Mouse (Mus musculus) cerebellum, adult 8-10 months (tissue): ENCODE measurements around the gene Gjc3.
"Not testable (repeated sequence)": the region's sequence is repeated elsewhere in the genome, so short reads cannot be mapped to it uniquely, and the experiment has no call there.

Experiments used
- DNase-seq: peaks from one replicate; pipeline ENCODE4 v3.0.0; 2022

The Gjc3 gene

DNA sequence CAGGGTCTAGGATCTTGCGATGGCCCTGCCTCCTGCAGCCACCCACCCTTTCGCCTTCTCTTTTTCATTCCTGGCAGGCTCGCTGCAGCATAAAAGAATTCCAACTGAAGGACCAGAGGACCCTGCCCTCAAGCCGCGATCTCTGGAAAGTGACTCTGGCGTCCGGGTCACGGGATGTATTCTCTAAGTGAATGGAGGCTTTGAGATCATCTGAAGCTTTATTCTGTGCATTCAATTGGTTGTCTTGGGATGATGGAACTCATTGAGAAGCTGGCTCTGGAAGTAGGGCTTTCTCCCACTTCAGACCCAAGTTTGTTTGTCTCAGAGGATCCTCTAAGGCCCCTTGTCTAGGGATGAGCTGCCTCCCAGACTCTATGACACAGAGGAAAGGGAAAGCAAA, at the start of gene Gjc3:
Gene Gjc3, minus strand, starts transcription at position 154 of the 400 bp plus-strand sequence.
- no peak for DNase-seq

DNA sequence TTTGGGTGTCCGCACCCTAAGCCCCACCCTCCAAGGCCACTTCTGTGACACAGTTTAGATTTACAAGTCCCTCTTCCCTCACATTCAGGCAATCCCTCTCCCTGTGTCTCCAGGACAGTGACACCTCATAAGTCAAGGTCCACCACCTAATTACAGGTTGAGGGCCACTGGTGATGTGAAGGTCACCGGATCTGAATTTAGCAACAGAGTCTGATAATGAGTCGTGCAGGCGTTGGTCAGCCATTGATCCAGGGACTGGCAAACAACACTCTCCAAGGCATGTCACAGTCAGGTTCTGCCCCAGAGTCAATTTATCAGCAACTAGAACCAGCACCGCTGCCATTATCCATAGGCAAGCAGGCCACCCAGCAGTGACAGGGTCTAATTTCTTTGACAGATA, 49.5 kb upstream of the Gjc3 start:
- DNase-seq = no peak

DNA sequence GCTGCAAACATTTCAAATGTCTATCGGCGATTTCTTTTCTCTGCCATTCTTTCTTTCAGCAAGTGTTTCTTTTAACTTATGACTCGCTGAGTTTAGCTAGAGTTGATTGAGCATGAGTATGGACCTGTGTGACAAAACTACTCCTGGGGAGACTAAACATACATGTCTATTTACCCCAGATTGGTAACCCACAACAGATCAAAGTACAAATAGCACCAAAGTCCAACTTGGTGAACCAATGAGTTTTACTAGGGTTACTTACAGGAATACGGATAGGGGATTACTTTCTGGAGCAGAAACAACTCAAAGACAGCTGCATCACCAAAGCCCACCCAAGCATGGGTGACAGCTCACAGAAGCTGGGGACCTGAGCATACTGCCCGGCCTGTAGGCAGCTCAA, 46.5 kb upstream of the Gjc3 start:
- no peak for DNase-seq

DNA sequence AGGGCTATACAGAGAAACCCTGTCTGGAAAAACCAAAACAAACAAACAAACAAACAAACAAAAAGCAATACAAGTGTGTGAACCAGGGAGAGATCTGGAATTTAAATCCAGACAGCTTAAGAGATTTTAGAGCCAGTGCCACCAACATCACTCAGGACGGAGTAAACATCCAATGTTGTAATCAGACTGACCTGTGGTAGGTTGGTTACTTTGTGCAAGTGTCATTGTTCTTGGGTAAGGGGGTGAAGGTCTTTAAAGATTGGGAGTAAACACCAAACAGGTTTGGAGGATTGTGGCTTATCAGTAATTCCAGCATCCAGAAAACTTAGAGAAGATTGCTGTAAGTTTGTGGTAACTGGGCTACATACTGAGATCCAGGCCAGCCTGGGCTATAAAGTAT, 23.5 kb upstream of the Gjc3 start:
- no peak for DNase-seq

DNA sequence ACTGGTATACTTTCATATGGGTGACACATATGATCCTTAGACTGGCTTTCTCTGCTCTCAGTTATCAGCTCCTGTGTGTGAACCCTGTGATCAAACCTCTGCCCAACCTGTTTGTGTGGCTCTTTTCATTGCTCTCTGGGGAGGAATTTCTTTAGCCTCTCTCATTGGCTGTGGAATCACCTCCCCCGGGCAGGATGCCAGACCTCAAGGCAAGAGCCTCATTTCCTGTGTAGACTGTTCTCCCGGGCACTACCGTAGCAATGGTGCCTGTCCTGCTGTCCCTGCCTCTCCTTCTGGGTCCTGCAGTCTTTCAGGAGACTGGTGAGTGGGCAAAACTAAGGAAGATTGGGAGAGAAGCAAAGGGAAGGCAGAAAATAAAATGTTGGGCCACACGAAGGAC, 18.4 kb upstream of the Gjc3 start, which contains the start of gene Azgp1:
Gene Azgp1, plus strand, starts transcription at position 221 of the 400 bp plus-strand sequence.
- no peak for DNase-seq

DNA sequence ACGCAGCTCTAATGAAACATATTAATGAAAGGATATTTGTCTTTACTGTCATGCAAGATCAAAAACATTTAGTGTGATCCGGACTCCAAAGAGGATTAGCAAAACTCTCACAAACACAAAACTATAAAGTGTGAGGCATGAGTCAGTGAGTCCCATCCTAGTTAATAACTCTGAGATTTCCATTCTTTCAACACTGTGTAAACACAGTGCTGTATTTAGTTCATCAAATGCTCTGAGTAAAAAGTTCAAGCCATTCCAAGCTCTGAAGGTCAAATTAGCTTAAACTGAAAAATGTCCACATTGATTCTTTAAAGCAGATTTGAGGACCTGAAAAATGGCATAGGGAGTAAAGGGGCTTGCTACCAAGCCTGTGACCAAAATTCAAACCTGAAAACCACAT, 16.2 kb upstream of the Gjc3 start:
- DNase-seq = no peak

DNA sequence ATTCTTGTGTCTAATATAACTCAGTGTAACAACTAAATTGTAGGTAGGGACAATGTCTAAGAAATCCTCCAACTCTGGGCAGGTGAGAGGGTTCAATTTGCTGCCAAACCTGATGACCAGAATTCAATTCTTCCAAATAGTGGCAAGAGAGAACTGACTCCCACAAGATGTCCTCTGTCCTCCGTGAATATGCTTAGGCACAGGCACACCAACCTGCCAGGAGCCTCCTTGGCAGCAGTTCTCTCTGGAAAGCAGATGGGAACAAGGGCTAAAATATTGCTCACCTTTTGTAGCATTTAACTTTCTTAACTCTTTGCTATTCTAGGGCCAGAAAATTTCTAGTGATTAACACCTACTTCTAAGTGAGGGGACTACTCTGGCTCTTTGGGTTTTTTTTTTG, 14.4 kb upstream of the Gjc3 start:
- no peak for DNase-seq

DNA sequence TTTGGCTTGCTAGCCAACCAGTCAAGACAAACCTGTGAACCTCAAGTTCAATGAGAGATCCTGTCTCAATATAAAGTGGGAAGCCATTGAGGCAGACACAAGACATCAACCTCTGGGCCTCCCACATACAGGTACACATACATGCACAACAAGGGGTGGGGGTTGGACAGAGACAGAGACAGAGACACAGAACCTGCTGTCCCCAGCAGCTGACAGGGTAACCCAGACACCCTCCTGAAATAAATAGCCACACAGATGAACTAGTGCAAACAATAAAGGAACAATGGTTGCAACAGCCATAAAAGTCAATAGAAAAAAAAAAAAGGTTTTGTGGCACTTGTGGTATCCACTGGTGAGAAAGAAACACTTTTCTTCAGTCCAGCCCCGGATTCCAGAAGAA, 12.5 kb upstream of the Gjc3 start:
- DNase-seq = no peak

DNA sequence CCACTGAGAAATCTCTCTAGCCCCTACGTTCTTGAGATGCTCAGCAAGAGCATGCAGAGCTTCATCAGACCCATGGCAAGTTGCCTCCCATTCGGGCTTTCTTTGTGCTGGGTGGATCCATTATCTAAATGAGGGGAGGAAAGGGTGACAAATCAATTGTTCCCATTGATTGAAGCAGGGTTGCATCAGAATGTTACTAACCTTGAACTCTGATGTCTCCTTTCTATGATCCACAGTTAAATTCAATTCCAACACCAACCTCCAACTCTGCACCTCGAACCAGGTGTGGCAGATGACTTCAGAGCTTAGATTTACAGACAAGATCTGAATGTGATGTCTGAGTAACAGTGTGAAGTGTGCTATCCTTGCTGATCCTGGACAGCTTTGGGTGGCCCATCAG, 11.8 kb upstream of the Gjc3 start:
- DNase-seq = no peak

DNA sequence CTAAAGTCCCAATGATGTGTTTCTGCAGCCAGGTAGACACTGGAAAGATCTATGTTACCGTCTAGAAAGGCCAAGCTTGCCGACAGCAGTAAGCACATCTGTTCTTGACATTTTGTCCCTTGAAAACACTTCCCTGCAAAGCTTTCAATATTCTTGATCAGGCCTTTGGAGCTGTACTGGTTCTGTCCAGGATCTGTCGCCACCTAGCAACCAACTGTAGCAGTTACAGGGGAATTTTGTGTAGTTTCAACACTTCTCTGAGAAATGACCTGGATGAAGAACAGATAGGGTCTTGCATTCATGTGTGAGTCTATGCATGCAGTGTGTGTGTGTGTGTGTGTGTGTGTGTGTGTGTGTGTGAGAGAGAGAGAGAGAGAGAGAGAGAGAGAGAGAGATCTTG, 10.8 kb upstream of the Gjc3 start:
- DNase-seq = no peak

DNA sequence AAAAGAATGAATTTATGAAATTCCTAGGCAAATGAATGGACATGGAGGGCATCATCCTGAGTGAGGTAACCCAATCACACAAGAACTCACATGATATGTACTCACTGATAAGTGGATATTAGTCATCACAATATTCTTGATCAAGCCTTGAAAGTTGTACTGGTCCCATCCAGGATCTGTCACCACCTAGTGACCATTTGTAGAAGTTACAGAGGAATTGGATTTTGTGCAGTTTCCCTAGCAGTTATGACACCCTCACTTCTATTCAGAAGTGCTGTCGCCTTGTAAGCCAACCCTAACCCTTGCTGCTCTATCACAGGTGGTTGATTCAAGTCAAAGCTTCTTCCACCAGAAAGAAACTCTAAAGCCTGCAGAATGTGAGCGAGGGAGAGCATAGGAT, 10.3 kb upstream of the Gjc3 start:
- DNase-seq = no peak

DNA sequence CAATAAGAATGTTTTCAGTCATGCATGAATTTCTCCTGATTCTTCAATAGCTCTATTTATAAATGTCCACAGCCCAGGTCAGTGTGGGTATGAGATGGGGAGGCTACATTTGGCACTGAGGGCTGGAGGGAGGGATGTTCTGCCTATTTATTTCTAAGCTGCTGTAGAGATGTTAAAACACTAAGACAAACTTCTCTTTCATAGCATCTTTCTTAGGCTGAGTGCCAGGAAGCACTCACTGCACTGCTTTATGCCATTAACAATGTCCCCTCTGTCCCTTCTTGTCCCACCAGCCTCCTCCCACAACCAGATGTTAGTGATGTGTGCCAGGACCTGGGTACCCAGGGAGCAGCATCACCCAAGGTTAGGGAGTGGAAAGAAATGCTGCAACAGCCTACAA, 3.6 kb upstream of the Gjc3 start:
- no peak for DNase-seq

DNA sequence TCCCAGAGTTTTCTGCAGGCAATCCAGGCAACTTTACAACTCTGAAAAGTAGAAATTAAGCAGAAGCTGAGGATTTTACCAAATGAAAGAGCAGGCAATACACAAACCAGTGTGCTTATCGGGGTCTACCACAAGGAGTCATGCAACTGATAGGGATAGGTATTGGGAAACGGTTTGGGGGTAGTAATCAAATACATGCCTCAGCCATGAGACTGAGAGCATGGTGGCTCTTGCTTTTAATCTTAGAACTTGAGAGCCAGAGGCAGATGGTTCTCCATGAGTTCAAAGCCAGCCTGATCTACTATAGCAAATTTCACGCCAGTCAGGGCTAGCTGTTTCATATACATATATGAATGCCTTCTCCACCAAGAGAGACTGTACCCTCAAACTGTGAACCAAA, 6.5 kb downstream of the Gjc3 start:
- no peak for DNase-seq

DNA sequence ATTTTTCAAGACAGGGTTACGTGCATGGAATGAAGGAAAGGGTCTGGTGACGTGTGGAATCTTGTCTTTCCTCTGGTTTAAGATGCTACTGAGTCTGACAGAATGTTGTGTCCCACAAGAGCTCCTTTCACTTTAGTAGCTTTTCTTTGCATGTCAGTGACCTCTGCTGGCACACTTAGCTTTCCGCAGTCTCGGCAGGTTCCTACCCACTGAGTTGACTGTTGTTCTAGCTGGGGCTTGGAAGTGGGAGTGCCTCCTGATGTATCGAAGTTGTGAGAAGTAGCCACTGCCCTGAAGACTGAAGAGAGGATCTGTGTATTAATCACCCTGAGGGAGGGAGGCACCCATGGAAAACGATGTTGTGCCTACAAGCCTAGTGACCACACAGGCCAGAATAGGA, 11.7 kb downstream of the Gjc3 start:
- DNase-seq = peak; percentile 5

DNA sequence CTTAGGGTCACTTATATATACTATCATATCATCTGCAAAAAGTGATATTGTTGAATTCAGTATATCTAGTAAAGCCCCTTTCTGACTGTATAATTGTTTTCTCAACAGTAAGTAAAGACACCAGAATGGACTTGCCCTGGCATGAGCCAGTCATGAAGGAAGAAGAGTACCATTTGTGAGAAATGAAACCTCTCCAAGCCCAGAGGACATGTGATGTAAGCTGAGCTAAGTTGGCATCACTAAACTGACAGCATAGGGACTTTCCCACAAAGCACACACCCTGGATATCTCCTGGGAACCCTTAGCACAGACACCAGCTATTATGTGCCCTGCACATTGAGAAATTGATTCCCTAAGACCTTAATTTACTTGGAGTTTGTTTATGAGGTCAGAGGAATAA, 15.6 kb downstream of the Gjc3 start:
- no peak for DNase-seq

DNA sequence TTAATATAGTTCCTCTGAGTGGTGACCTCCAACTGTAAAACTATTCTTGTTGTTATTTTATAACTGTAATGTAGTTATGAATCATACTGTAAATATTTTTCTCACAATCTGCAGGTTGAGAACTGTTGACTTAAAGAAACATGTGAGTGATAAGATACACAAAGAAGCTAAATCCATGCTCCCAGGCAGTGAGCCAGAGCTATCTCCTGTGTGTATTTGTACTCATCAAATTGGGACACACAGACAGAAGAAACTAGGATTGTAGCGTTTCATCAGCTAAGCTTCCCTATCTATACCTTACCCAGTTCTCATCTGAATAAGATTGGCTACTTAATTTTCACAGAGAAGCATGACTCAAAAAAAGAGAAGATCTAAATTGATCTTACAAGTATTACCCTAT, 19.8 kb downstream of the Gjc3 start:
- DNase-seq = no peak

DNA sequence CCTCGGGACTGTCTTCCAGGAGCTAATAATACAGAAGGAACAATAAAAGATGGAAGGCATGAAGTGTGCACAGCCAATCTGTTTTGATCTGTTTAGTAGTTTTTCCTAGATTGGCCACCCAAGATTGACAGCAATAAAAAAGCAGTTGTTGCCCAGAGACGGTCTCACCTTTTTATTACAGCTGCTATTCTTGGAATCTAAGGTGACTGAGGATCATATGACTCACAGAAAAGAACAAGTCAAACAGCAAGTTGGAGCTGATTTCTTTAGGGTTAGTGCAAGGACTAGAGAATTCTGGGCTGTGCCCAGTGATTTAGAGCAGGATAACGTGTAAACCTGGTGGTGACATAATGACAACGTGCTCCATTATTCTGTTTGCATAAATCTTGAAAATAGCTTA, 21.9 kb downstream of the Gjc3 start:
- DNase-seq = no peak

DNA sequence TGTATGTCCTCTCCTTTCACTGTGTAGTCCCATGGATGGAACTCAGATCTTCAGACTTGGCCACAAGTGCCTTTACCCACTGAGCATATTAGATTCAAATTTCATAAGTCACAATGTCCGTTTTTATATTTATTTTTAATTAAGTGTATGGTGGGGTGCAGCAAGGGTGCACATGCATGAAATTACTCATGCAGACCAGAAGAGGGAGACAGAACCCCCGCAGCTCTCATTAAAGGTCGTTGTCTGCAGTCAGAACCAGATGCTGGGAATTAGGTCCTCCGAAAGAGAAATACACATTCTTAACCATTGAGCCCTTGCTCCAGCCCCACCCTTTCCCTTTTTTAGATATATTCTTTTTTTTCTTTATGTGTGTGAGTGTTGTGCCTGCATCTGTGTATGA, 25.7 kb downstream of the Gjc3 start:
- no peak for DNase-seq

DNA sequence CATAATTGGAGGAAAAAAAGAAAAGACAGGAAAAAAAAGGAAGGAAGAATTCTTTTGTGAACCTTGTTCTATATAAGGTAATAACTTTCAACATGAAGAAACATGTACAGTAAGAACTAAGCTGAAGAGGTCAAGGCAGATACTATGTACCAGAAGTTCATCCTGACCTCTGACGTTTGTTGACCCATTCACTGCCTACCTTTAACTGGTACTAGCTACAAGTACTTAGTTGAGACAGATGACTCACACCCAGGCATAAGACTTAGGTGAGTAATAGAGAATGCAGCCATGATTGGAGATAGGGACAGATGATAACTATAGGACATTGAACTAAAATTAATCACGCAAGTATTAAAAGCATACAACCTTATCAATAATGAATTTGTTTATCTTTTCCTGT, 26.4 kb downstream of the Gjc3 start:
- no peak for DNase-seq

DNA sequence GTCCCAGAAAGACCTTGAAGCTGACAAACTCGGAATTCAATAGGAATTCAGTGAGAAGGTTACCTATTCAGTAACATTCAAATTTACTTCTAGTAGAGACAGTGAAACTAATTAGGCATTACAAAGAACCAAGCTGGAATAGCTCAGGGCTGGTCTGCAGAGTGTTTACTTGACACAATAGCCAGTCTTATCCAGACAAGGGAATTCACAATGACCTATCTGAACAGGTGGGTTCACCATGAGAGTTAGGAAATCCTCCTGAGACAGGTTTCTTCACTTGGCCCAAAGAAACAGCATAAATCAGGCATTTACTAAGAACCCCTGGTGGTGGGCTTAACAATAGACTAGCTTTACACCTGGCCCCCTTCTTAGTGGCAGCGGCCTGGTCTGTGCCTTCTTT, 29.0 kb downstream of the Gjc3 start:
- DNase-seq = not testable (repeated sequence)

DNA sequence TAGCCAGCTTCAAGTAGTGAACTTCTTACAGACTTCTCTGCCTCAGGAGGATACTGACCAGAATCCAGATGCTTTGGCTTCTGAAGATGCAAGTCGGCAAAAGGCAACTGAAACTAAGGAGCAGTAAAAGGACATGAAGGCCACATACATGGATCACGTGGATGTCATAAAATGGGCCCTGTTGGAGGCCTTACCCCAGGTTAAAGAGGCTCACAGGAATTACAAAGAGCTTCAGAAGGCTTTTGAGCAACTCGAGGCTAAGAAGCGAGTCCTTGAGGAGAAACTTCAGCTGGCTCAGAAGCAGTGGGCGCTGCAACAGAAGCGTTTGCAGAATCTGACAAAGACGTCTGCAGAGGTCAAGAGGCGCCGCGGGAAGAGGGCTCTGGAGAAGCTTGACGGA, 34.5 kb downstream of the Gjc3 start:
- DNase-seq = no peak

DNA sequence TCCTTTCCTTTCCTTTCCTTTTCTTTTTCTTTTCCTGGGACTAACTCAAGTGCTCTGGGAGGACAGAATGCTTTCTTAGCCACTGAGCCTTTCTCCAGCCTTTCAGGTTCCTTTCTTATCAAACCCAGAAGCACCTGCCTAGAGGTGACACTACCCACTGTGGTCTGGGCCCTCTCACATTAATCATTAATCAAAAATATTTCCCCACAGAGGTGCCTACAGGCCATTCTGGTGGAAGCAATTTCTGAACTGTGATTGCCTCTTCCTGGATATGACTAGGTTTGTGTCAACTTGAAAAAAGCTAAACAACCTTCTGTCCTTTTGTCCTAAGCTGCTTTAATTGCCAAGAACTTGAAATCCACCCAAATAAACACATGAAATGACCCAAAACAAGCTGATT, 40.7 kb downstream of the Gjc3 start:
- DNase-seq = no peak

DNA sequence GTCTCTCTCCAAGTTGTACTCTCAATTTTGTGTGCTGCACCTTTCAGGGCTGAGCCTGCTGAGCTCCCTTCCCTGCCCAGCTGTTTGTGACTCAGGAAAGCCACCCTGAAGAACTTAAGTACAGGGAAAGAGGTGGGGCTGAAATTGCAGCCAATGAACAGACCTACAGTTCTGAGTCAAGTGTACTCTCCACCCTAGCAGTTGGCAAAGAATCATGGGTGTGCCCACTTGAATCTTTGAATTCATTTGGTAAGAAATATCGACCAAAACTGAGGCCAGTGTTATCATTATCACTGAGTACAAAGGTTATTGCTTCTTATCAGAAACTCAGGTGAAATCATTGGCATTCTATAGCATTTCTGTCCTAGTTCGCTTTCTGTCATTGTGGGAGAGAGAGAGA, 41.4 kb downstream of the Gjc3 start, which contains the start of gene Cyp3a13:
Gene Cyp3a13, minus strand, starts transcription at position 88 of the 400 bp plus-strand sequence.
- DNase-seq = no peak

DNA sequence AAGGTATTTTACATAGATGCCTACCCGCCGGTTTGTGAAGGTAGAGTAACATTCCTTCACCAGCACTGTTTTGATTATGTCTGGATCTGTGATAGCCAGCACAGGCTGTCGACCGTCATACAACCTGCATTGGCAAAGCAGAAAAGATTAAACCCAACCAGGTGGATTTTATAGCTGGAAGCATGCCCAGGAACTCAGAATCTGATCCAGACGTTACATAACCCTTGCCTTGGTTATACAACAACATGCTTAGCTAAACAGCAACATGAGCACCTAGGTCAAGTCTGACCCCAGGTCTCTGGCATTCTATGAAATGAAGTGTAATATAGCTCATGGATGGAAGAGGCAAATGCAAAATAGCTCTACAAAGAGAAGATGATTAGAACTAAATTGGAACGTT, 47.3 kb downstream of the Gjc3 start:
- DNase-seq = peak; percentile 50

DNA sequence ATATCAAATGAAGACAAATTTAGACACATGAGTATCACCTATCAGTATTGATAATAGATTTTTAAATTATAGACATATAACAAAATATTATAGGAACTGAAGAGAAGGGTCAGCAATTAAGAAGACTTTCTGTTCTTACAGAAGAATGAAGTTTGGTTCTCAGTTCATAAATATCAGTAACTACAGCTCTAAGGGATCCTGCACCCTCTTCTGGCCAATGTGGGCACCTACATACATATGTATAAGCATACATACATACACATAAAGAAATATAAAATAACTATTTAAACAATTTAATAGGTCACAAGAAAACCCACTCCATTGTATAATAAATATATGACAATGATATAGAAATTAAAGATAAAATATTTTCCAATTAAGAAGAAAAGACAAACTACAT, 48.4 kb downstream of the Gjc3 start:
- DNase-seq = no peak

DNA sequence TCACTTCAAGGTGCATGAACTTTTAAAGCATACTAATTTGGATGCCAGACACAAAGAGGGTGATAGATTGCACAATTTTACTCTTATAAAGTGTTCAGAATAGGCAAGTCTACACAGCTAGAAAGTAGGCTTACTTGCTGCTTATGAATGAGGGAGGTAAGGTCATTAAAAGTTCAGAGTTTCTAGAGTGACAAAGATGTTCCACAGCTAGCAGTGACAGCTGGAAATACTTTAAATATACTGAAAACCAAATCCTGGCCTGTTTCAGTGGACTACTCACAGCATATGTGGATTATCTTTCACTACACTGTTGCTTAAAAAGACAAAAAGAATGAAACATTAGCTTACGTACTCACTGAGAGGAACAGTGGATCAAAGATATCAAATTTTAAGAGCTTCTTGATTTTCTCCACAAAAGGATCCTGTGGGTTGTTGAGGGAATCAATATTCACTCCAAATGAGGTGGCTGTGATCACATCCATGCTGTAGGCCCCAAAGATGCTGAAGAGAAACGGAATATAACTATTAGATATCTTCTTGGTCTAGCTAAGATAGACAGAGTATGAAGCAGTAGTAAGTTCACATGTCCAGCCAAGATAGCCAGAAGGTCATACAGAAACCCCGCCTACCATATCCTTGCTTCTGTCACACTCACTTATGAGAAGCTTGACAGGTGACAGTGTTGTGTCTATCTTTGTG, 53.2 kb downstream of the Gjc3 start:
- no peak for DNase-seq
